13 mouse cellular contexts compared by ENCODE assay signal in the genomic region with DNA sequence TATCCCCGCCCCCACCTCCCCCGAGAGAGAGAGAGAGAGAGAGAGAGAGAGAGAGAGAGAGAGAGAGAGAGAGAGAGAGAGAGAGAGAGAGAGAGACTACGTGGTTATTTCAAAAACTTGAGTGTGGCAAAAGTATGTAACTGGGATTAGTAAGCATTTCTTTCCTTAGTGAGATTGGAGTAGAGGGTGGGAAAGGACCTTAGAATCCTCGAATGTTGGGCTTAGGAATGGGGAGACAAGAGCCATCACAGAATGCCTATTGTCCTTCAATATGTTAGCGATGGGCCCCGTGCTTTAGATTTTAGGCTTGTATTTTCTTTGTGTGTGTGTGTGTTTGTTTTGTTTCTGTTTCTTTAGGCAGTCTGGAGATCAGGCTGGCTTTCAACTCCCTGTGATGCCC. TPM values are rescaled to one million over a fixed set of nuclear protein-coding genes. Genes with fewer than 3 reads are reported as not detected.
DNase-seq lines count a peak whose midpoint lies in the region; ATAC-seq and TF ChIP-seq lines count a peak whose summit lies in the region.
"Had no signal": no experiment of that assay in that cellular context is flagged by ENCODE, and none has a peak within 500 bp of the region (broad histone marks: within the 10 kb centered on the region; RNA-seq: fewer than 3 reads in every experiment).

No protein-coding gene starts in this region.

- H3K27ac ChIP-seq in heart, embryonic 11.5 days (ENCODE audit: low read depth, low read length): peak overlapping the region; percentile 82; the same call in 1 of the 2 replicates
- peak overlapping the region; percentile 93 for H3K27ac ChIP-seq in lung, embryonic 14.5 days (ENCODE audit: low read depth)
- peak overlapping the region; percentile 88 for H3K27ac ChIP-seq in embryonic facial prominence, embryonic 14.5 days (replicated peaks; ENCODE audit: low read depth, low read length)
- H3K27ac ChIP-seq in limb, embryonic 14.5 days (replicated peaks; ENCODE audit: low read depth, low read length): peak overlapping the region; percentile 85
- no peak overlapping the region for H3K27ac ChIP-seq in liver, postnatal 0 days (ENCODE audit: low read depth)

- TF ChIP-seq POLR2A in limb, embryonic 14.5 days (IDR thresholded peaks at IDR 0.05; ENCODE audit: borderline replicate concordance, extremely low read depth, insufficient read depth, insufficient read length): no peak

- no peak for ATAC-seq in heart, embryonic 11.5 days (replicated peaks; ENCODE audit: insufficient number of reproducible peaks, low FRiP score, low TSS enrichment)
- no peak for ATAC-seq in lung, embryonic 14.5 days (ENCODE audit: insufficient read depth)
- no peak for ATAC-seq in embryonic facial prominence, embryonic 14.5 days (ENCODE audit: low read depth)
- ATAC-seq in limb, embryonic 14.5 days (ENCODE audit: low FRiP score, low read depth): no peak
- no peak for ATAC-seq in liver, postnatal 0 days

- no peak for TF ChIP-seq EP300 in liver, postnatal 0 days (IDR thresholded peaks at IDR 0.05; ENCODE audit: low read depth)

- peaks cover 17% of the 10 kb centered on the region for H3K27me3 ChIP-seq in heart, embryonic 11.5 days (ENCODE audit: control insufficient read depth, insufficient read depth, low read length)
- no peaks in the 10 kb centered on the region for H3K27me3 ChIP-seq in lung, embryonic 14.5 days (ENCODE audit: insufficient read depth, low read length)
- 0 out of 2 replicates have a peak, but pooled peaks cover under 1% of the 10 kb centered on the region for H3K27me3 ChIP-seq in embryonic facial prominence, embryonic 14.5 days (replicated peaks; ENCODE audit: control insufficient read depth, insufficient read depth, low read length)
- peaks cover 17% of the 10 kb centered on the region; the same call in 1 of the 2 replicates for H3K27me3 ChIP-seq in limb, embryonic 14.5 days (ENCODE audit: control insufficient read depth, insufficient read depth, low read length)
- H3K27me3 ChIP-seq in liver, postnatal 0 days (ENCODE audit: insufficient read depth, low read length): no peaks in the 10 kb centered on the region
- H3K27me3 ChIP-seq: Patski had no signal

- no peak for DNase-seq in heart, adult 8-10 months (ENCODE audit: low spot score)
- peak; percentile 14 for DNase-seq in lung, embryonic 14.5 days
- DNase-seq in lung, postnatal 10 days: no peak
- no peak for DNase-seq in embryonic facial prominence, embryonic 14.5 days (ENCODE audit: low spot score)
- DNase-seq in limb, embryonic 14.5 days (ENCODE audit: low spot score): no peak
- no peak for DNase-seq in liver, postnatal 0 days
- DNase-seq in MN1 (ENCODE audit: low spot score): no peak
- DNase-seq: B cell, adult 2 months; cerebellum, adult 9-11 months had no signal

- peaks cover 4% of the 10 kb centered on the region; the same call in 1 of the 2 replicates for H3K4me1 ChIP-seq in heart, embryonic 11.5 days (ENCODE audit: control insufficient read depth, insufficient read depth, low read length)
- H3K4me1 ChIP-seq in lung, embryonic 14.5 days (ENCODE audit: insufficient read depth): peaks cover 6% of the 10 kb centered on the region
- H3K4me1 ChIP-seq in embryonic facial prominence, embryonic 14.5 days (ENCODE audit: control insufficient read depth, insufficient read depth, low read length): peaks cover 14% of the 10 kb centered on the region
- H3K4me1 ChIP-seq in limb, embryonic 14.5 days (ENCODE audit: control insufficient read depth, insufficient read depth, low read length): 0 out of 2 replicates have a peak, but pooled peaks cover 8% of the 10 kb centered on the region
- H3K4me1 ChIP-seq in liver, postnatal 0 days (ENCODE audit: insufficient read depth): no peaks in the 10 kb centered on the region

- no peak overlapping the region; the same call in 1 of the 2 replicates for H3K9ac ChIP-seq in heart, embryonic 11.5 days (ENCODE audit: low read depth, low read length)
- peak overlapping the region; percentile 47; the same call in 1 of the 2 replicates for H3K9ac ChIP-seq in lung, embryonic 14.5 days
- peak overlapping the region; percentile 58; the same call in 1 of the 2 replicates for H3K9ac ChIP-seq in embryonic facial prominence, embryonic 14.5 days (ENCODE audit: low read depth, low read length)
- H3K9ac ChIP-seq in limb, embryonic 14.5 days (ENCODE audit: low read depth, low read length, severe bottlenecking): peak overlapping the region; percentile 50; the same call in 1 of the 2 replicates
- no peak overlapping the region for H3K9ac ChIP-seq in liver, postnatal 0 days (replicated peaks)

- H3K4me2 ChIP-seq in heart, embryonic 11.5 days: peak overlapping the region; percentile 52
- H3K4me2 ChIP-seq in lung, embryonic 14.5 days: peak overlapping the region; percentile 62
- H3K4me2 ChIP-seq in embryonic facial prominence, embryonic 14.5 days (ENCODE audit: low read depth, low read length): peak overlapping the region; percentile 61
- H3K4me2 ChIP-seq in limb, embryonic 14.5 days (replicated peaks; ENCODE audit: low read depth, low read length, severe bottlenecking): peak overlapping the region; percentile 47
- no peak overlapping the region for H3K4me2 ChIP-seq in liver, postnatal 0 days (ENCODE audit: low read depth, low read length)

- no peaks in the 10 kb centered on the region for H3K36me3 ChIP-seq in heart, embryonic 11.5 days (ENCODE audit: control insufficient read depth, insufficient read depth, low read length)
- H3K36me3 ChIP-seq in lung, embryonic 14.5 days (ENCODE audit: insufficient read depth): no peaks in the 10 kb centered on the region
- H3K36me3 ChIP-seq in embryonic facial prominence, embryonic 14.5 days (ENCODE audit: control insufficient read depth, insufficient read depth, low read length): no peaks in the 10 kb centered on the region
- H3K36me3 ChIP-seq in limb, embryonic 14.5 days (ENCODE audit: control insufficient read depth, insufficient read depth, low read length): no peaks in the 10 kb centered on the region
- H3K36me3 ChIP-seq in liver, postnatal 0 days (replicated peaks; ENCODE audit: insufficient read depth, low read length): no peaks in the 10 kb centered on the region

- no peak overlapping the region for H3K4me3 ChIP-seq in heart, embryonic 11.5 days (ENCODE audit: low read depth, low read length)
- peak overlapping the region; percentile 29; the same call in 1 of the 2 replicates for H3K4me3 ChIP-seq in lung, embryonic 14.5 days (ENCODE audit: low read depth, low read length)
- peak overlapping the region; percentile 33 for H3K4me3 ChIP-seq in embryonic facial prominence, embryonic 14.5 days (ENCODE audit: low read depth, low read length)
- peak overlapping the region; percentile 25; the same call in 1 of the 2 replicates for H3K4me3 ChIP-seq in limb, embryonic 14.5 days (replicated peaks; ENCODE audit: low read length)
- no peak overlapping the region for H3K4me3 ChIP-seq in liver, postnatal 0 days (ENCODE audit: low read depth, low read length)

- H3K9me3 ChIP-seq in heart, embryonic 11.5 days (replicated peaks; ENCODE audit: control insufficient read depth, low read length): no peaks in the 10 kb centered on the region
- H3K9me3 ChIP-seq in lung, embryonic 14.5 days (ENCODE audit: low read depth, low read length): no peaks in the 10 kb centered on the region
- H3K9me3 ChIP-seq in embryonic facial prominence, embryonic 14.5 days (ENCODE audit: control insufficient read depth, low read length): no peaks in the 10 kb centered on the region
- H3K9me3 ChIP-seq in limb, embryonic 14.5 days (ENCODE audit: control insufficient read depth, low read length): no peaks in the 10 kb centered on the region
- H3K9me3 ChIP-seq in liver, postnatal 0 days (ENCODE audit: low read length): no peaks in the 10 kb centered on the region

- no peak for TF ChIP-seq CTCF in lung, embryonic 14.5 days (IDR thresholded peaks at IDR 0.05; ENCODE audit: low read depth)
- TF ChIP-seq CTCF in liver, postnatal 0 days (IDR thresholded peaks at IDR 0.05; ENCODE audit: low read depth): no peak

- WGBS in heart, embryonic 11.5 days (ENCODE audit: insufficient replicate concordance): 14% methylated on average over 6 of the region's 6 CpGs
- WGBS in lung, embryonic 14.5 days: 13% methylated on average over 6 of the region's 6 CpGs
- 13% methylated on average over 6 of the region's 6 CpGs for WGBS in embryonic facial prominence, embryonic 14.5 days
- WGBS in limb, embryonic 14.5 days: 25% methylated on average over 6 of the region's 6 CpGs
- 36% methylated on average over 6 of the region's 6 CpGs for WGBS in liver, postnatal 0 days (ENCODE audit: insufficient replicate concordance)

RNA-seq across cellular contexts. Expression of a gene that starts 4.0 kb away (rescaled TPM):
- polyA plus RNA-seq in heart, embryonic 11.5 days (2014; fragmentation: Nextera tagmentation; extraction: Ambion mirVana): 0.23 and 0.25 TPM in 2 replicates
- total RNA-seq in heart, adult 8-10 months (2022): not detected
- 0.15 and 0.43 TPM in 2 replicates for polyA plus RNA-seq in lung, embryonic 14.5 days (2014; fragmentation: Nextera tagmentation; extraction: Ambion mirVana)
- 0.11 and 0.33 TPM in 2 replicates for polyA plus RNA-seq in embryonic facial prominence, embryonic 14.5 days (2014; fragmentation: Nextera tagmentation; extraction: Ambion mirVana)
- polyA plus RNA-seq in limb, embryonic 14.5 days (2012; rRNA removed): 0.40 and 0.47 TPM in 2 replicates
- 0.21 and 0.37 TPM in 2 replicates for polyA plus RNA-seq in limb, embryonic 14.5 days (2014; fragmentation: Nextera tagmentation; extraction: Ambion mirVana)
- polyA plus RNA-seq in liver, postnatal 0 days (2015; fragmentation: Nextera tagmentation; extraction: Ambion mirVana): not detected in 2 replicates
- total RNA-seq: adrenal gland, postnatal 4 days; left cerebral cortex, adult 8-10 months had no signal

Comparison
In these comparisons a context has a peak if more than half of its experiments do, and no peak if none do; other contexts are left out.
1. H3K4me3 ChIP-seq: peak in lung, embryonic 14.5 days (single experiment), embryonic facial prominence, embryonic 14.5 days (single experiment) and limb, embryonic 14.5 days (single experiment); none in heart, embryonic 11.5 days (single experiment) and liver, postnatal 0 days (single experiment).
2. H3K9ac ChIP-seq: peak in lung, embryonic 14.5 days (single experiment), embryonic facial prominence, embryonic 14.5 days (single experiment) and limb, embryonic 14.5 days (single experiment); none in heart, embryonic 11.5 days (single experiment) and liver, postnatal 0 days (single experiment).